Mouse (Mus musculus): ENCODE measurements around the gene Vstm2a.

- TF ChIP-seq CTCF (IDR thresholded peaks at IDR 0.05; ENCODE audit: borderline replicate concordance, control insufficient read depth, extremely low read depth, insufficient read depth, low read length, poor library complexity) (no peak), POLR2A (IDR thresholded peaks at IDR 0.05; ENCODE audit: control insufficient read depth, extremely low read depth, insufficient read depth, low read length, poor library complexity) (no peak)
Measured at GRCm38 (mm10) chr11:16300709-16301108, 43.2 kb downstream of the Vstm2a start.
